Mouse (Mus musculus) erythroblast, embryonic 14.5 days (primary cell): ENCODE data around the gene Cd6.

Experiments
- GATA1 ChIP-seq: IDR thresholded peaks from 2 replicates; pipeline ENCODE4 v1.6.1; 2012; ENCODE audit warnings: low read length, inconsistent platforms, mixed read lengths
- TAL1 ChIP-seq: IDR thresholded peaks from 3 replicates; pipeline ENCODE4 v1.6.1; 2012; ENCODE audit warnings: low read length, inconsistent platforms, mixed read lengths

GRCm38 (mm10) chr19:10822534-10822933, 7.3 kb downstream of the Cd6 start:
- TF ChIP-seq TAL1 (no peak), GATA1 (no peak)
